Mouse (Mus musculus) kidney, adult 11 months (tissue): ENCODE data around the gene Ryr3.

Experiments
- DNase-seq: peaks from one replicate; pipeline ENCODE4 v3.0.0; 2022

The Ryr3 gene

DNA sequence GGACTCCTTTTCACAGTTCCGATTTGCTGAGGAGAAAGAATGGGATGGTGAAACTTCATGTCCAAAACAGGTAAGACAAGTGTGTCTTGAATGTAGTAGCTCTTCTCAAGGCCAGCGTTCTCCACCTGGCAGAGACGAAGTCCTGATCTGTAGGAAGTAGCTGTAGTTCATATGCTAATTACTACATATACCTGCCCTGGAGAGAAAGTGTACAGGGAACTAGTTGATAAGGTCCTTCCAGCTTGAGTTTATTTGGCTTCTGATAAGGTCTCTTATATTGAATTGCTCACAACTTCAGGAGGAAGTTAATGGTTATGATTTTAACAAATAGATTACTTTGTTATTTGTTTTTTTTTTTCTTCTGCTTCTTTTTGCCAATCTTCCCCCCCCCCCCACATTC is 591.7 kb downstream of the Ryr3 start:
- no peak for DNase-seq

DNA sequence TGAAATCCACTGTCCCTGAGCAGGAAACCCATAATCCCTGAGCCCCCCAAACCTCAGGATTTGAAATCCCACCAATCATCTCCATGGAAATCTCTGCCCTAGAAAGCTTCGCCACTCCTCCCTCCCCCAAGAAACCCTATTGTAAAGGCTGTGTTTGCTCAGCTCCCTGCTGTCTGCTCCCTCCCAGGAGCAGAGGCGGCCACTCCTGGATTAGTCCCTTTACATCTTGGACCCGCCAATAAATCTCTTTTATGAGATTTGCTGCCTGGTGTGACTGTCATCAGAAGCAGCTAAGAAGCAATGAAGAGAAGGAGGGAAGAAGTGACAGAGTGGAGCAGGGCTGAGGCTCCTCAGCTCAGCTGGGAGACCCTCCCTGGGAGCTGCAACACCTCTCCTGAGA is 599.7 kb downstream of the Ryr3 start:
- DNase-seq = no peak

DNA sequence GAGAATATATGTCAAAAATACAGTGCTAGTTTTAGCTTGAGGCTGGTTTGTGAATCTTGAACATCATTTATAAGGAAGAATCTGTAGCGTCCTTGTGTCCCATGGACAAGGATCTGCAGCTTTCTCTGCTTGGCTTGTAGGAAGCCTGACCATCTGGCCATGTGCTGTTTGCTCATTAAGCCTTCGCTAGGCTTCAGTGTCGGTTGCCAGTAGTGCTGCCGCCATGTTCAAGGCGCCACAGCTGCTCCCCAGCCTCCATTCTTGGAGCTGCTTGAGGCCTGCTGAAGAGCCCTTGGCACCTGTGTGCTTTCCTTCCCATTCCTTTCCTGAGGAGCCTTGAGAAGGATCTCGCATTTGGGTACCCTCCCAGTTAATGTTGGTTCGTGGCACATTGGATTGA is 602.5 kb downstream of the Ryr3 start:
- DNase-seq = no peak

DNA sequence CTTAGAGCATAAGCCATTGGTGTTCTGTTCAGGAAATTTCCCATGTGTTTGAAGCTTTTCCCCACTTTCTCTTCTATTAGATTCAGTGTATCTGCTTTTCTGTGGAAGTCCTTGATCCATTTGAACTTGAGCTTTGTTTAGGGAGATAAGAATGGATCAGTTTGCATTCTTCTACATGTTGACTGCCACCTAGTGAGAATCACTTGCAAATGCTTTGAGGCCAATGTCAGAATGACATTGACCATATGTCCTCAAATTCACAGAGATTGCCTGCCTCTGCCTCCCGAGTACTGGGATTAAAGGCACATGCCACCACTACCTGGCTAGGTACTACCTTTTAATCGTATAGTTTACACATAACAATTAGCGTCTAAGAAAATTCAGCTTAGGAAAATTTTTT is 604.3 kb downstream of the Ryr3 start:
- DNase-seq = no peak

DNA sequence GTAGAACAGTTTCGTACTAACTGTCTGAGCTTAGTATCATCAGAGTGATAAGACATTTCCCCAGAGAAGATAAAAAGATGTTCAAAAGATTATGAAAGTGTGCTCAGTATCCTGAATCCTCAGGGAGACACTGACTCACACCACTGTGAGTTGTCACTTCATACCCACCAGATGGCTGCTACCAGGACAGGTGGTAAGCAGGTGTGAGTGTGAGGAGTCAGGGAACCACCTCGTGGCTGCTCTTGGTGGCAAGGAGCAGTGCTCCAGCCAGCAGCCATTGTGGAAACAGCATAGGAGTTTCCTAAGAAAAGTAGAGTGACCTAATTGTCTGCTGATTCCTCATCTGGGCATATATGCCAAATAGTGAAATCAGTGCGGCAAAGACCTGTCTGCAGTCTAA is 610.4 kb downstream of the Ryr3 start:
- DNase-seq = no peak

DNA sequence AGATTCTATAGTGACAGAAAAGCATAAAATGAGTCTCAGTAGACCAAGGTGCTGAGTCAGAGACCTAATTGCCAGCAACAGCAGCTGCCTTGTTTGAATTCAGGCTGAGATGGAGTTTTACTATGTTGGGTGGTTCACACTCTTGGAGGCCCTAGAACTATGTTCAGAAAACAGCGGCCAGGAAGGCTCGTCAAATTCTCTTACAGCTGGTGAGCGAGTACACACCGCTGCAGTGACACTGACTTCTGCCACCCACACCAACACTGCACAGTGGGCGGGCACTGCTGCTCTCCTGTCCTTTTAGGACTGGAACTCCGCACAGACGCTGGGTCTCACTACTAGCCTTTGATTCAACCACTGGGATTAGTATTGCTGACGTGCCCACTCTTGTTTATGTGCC is 614.4 kb downstream of the Ryr3 start:
- DNase-seq = no peak

DNA sequence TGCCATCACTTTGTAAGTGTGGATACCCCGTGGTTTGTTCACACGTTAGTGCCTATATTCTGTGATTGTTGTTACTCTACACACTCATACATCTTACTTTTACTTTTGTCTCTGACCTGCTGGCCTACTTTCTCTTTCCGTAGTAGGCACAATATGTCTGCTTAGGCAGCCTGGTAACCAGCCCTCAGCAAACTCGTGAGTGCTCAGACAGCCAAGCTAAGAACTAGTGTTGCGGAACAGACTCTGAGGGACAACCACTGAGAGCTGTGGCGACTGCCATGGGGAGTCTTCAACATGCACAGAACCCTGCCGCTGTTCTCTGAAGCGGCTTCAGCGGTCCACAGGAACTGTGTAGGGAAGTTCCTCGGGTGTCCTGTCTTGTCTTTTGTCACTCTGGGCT is 616.7 kb downstream of the Ryr3 start:
- DNase-seq = no peak

DNA sequence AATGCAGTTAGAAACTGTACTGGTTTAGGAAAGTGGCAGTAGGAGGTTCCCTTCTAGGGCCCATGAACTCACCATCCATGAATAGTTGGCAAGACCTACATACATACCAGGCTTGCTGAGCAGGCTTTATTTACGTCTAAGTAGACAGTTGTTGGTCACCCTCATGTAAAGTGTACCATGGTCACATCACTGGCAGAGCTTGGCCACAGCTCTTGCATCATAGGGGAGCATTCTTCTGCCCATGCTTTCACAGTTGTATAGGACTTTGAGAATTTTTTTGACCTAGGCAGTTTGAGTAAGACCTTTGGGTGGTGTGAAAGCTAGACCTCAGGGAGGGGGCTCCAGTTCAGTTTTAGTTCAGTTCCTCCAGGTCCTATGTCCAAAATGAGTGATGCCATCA is 619.8 kb downstream of the Ryr3 start:
- DNase-seq = no peak

DNA sequence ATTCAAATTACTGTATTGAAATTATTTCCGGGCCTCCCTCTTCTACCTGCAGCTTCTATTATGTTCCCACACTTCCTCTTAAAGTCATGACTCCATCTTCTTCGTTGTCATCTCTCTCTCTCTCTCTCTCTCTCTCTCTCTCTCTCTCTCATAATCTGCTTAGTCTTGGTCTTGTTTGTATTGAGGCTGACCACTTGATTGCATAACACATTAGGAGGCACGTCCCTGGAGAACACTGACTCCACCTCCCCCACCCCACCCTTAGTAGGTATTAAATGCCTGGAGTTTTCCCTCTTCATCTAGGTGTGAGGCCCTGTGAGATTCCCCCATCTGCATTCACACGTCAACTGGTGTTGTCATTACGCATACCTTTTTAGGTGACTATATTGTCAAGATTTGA is 620.5 kb downstream of the Ryr3 start:
- DNase-seq = no peak

DNA sequence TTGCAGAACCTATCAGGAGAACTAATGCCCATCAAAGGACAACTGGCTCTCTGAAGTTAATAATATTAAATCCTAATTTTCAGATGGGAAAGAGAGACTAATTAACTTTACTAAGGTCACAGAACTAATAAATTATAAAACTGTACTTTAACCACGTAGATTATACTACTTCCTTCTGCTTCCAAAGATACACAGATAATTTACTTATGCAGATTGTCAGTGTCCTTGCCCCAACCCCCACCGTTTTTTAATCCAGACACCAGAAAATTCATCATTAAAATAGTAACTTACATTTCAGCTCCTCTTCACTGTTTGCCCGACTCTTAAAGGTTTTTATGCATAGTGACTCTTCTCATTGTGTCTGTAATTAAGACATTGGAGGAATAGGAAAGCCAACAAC is 621.1 kb downstream of the Ryr3 start:
- DNase-seq = no peak

DNA sequence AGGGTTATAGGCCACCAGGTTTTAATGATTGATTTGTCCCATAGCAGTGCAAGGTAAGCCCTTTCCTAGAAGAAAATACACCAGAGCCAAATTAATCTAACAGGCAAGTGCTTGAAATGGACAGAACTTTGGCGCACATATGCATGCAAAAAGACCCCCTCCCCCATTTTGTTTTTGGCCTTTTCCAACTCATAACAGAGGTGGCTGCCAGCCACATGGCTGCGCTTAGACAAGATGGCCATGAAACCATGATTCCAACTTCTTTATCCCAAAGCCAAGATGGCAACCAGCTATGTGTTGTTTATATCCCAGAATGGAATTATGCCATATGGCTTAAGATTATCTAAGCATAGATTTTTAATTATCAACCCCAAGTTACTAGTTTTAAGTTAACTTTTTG is 623.1 kb downstream of the Ryr3 start:
- DNase-seq = no peak

DNA sequence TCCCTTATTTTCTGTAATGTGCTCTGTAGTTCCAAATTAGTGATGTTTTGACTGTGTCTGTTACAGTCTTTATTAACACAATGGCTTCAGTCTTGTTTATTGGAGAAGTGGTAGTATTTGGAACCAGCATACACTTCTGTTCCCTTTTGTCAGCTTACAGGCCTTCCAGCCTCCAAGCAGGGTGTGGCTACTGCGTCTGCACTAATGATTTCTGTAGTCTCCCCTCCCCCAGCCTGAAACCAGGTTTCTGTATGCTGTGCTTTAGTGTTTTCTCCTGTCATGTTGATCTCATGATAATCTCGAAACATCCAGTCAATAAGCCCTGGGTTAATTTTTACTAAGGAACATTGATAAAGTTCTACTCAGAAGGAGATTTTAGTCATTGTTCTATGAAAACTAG is 623.6 kb downstream of the Ryr3 start:
- no peak for DNase-seq

DNA sequence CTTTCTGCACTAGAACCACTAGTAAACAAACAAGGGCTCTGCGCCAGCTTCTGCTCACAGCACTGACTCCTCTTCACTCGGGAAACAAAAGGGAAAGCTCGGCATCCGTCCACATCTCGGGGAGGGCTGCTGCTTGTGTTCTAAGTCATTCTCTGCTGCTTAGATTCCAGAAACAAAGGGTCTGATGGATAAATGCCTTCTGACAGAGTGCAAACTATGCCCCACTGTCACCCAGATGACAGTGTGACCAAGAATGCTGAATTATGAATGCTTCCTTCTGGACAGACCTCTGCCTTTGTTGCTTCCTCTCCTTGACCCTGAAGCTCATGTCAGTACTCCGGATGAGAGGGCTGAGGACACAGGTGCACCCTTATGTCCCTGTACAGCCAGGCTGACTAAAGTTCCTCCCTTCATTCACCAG is 625.4 kb downstream of the Ryr3 start:
- peak; percentile 24 for DNase-seq

DNA sequence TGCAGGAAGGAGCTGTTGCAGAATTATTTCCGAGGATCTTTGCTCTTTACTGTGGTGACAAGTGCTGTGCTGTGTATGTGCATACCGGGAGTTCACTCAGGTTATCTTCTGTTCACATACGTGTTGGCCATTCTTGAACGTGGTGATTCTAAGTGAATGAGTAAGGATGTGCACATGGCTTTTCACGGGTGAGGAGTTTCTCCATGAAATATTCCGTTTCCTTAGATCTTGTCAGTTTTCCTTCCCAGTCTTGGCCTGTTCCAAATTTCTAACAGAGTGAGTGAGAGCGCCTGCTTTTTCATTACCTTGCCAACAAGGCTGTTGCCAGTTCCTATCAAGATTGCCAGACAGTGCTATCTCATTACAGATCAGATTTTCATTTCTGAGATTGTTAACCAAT is 625.9 kb downstream of the Ryr3 start:
- DNase-seq = no peak
